Mouse (Mus musculus): ENCODE measurements at regions not wholly inside any gene's neighbourhood (a gene's known extent, or its start where the extent isn't known, plus 50 kb on each side); places are given as distances from the start of the nearest gene placed in this dataset.

DNA sequence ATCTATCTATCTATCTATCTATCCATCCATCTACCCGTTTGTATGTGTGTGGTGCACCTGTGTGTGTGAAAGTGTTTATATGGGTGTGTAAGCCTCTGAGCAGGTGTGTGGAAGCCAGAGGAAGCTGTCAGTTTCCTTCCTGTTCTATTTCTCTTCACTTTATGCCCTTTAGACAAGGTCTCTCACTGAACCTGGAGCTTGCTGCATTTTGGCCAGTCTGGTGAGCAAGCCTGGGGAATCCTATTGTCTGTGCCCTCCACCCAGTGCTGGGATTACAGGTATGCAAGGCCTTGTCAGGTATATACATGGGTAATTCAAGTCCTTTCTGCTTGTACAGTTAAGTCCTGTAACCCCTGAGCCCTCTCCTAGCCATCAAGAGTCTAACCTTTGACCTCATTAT lies 466.6 kb upstream of the 3110018I06Rik start:
- Histone ChIP-seq H3K36me3 (no peaks in the 10 kb centered on the region), H3K4me1 (no peaks in the 10 kb centered on the region), H3K27me3 (replicated peaks) (peaks cover 3% of the 10 kb centered on the region; the same call in 1 of the 2 replicates), H3K9me3 (replicated peaks) (no peaks in the 10 kb centered on the region), H3K27ac (replicated peaks) (no peak overlapping the region), H3K4me2 (no peak overlapping the region), H3K4me3 (replicated peaks) (no peak overlapping the region), H3K9ac (replicated peaks) (no peak overlapping the region)
- no peak for ATAC-seq (ENCODE audit: low FRiP score)
- WGBS = 82% methylated on average over 1 of the region's 1 CpGs

DNA sequence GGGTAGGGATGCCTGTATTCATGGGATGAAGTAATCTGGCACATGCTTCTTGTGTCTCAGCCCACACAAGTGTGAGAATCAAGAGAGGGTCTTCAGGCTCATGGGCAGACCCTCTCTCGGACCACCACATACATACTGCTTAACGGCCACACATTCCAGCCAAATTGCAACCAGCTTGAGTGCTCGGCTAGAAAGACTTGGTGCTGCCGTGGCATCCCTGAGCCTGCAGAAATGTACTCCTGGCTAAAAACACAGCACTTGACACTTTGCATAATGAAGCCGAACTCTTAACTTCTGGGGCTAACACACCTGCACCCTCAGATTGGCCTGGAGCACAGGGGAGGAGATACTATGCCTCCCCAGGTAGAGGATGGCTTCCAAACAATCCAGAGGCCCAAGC lies 461.6 kb upstream of the 3110018I06Rik start:
- H3K27ac ChIP-seq (replicated peaks) = no peak overlapping the region
- 86% methylated on average over 5 of the region's 5 CpGs for WGBS
- peaks cover 8% of the 10 kb centered on the region for H3K4me1 ChIP-seq
- H3K36me3 ChIP-seq = no peaks in the 10 kb centered on the region
- no peak overlapping the region for H3K9ac ChIP-seq (replicated peaks)
- no peaks in the 10 kb centered on the region for H3K9me3 ChIP-seq (replicated peaks)
- no peak overlapping the region for H3K4me3 ChIP-seq (replicated peaks)
- H3K27me3 ChIP-seq (replicated peaks) = 0 out of 2 replicates have a peak, but pooled peaks cover 7% of the 10 kb centered on the region
- H3K4me2 ChIP-seq = no peak overlapping the region
- no peak for ATAC-seq (ENCODE audit: low FRiP score)

DNA sequence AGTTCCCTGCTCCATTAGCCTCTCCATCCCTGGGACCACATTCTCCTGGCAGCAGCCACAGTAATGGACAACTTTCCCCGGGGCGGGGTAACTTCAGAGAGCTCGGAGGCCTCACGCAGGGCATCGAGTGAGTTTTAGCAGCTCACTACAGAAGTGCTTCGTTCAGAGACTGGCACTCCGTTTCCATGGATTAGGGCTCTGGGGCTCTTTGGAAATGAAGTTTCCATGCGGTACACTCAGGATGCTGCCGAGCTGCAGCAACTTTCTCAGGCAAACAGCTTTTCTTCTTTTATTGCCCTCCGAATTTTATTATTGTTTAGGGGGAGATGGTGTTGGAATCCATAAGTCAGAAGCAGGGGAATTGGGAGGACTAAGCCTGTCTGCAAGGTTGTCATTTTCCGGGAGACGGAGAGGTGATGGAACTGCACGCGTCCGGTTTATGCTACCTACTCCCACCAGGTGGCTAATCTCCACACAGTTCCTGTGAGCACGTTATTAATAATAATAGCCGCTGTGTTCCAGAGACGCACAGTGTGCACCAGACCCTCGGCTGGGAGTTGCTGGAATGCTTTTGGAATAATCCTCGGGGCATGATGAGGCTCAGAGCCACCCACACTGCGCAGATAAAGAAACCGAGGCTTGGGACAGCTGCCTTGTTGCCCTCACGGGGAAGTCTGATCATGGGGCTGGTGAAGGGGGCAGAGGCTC lies 460.4 kb upstream of the 3110018I06Rik start:
- H3K9me3 ChIP-seq (replicated peaks) = no peaks in the 10 kb centered on the region
- H3K4me3 ChIP-seq (replicated peaks) = no peak overlapping the region
- no peak for ATAC-seq (ENCODE audit: low FRiP score)
- H3K27ac ChIP-seq (replicated peaks) = no peak overlapping the region
- H3K4me1 ChIP-seq = peaks cover 8% of the 10 kb centered on the region
- 0 out of 2 replicates have a peak, but pooled peaks cover 7% of the 10 kb centered on the region for H3K27me3 ChIP-seq (replicated peaks)
- no peaks in the 10 kb centered on the region for H3K36me3 ChIP-seq
- peak overlapping the region; percentile 40 for H3K4me2 ChIP-seq
- 29% methylated on average over 23 of the region's 23 CpGs for WGBS
- H3K9ac ChIP-seq (replicated peaks) = no peak overlapping the region

DNA sequence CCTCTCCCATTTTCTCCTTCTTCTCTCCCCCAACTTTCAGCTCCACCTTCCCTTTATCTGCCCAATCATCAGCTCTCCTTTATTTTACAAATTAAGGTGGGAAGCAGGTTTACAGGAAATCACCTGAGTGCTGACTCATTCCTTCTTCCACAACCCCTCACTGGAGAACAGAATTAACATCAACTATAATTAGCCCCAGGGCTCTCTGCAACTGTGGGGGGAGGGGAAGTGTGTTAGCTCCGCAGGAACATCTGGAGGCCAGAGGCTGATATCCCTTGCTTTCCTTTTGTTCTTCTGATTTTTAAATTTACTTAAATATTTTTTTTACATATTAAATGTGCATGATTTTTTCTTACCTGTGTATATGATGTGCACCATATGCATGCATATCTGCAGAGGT lies 459.4 kb upstream of the 3110018I06Rik start:
- H3K27ac ChIP-seq (replicated peaks) = no peak overlapping the region
- H3K27me3 ChIP-seq (replicated peaks) = 0 out of 2 replicates have a peak, but pooled peaks cover 7% of the 10 kb centered on the region
- WGBS = 32% methylated on average over 1 of the region's 1 CpGs
- no peak for ATAC-seq (ENCODE audit: low FRiP score)
- H3K4me1 ChIP-seq = peaks cover 8% of the 10 kb centered on the region
- H3K4me3 ChIP-seq (replicated peaks) = no peak overlapping the region
- H3K9me3 ChIP-seq (replicated peaks) = no peaks in the 10 kb centered on the region
- no peaks in the 10 kb centered on the region for H3K36me3 ChIP-seq
- H3K4me2 ChIP-seq = no peak overlapping the region
- H3K9ac ChIP-seq (replicated peaks) = no peak overlapping the region

DNA sequence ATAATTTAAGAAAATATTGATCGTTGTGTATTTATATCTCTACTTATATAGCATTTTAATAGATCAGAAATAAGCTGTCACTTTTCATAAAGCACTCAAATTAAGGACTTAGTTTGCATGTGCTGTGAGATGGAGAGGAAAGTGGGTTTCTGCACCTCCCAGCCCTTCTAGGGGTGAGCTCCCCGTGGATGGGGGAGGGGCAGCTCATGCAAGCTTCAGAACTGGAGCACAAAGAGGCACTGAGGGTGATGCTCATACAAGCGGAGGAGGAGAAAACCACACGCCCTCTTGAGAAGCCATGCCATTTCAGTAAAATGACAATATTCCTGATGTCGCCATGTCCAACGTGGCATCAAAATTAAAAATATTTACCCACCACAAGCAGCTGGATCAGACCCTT lies 452.1 kb upstream of the 3110018I06Rik start:
- no peaks in the 10 kb centered on the region for H3K9me3 ChIP-seq (replicated peaks)
- no peaks in the 10 kb centered on the region for H3K27me3 ChIP-seq (replicated peaks)
- no peak overlapping the region for H3K27ac ChIP-seq (replicated peaks)
- no peak overlapping the region for H3K9ac ChIP-seq (replicated peaks)
- H3K4me1 ChIP-seq = no peaks in the 10 kb centered on the region
- no peaks in the 10 kb centered on the region for H3K36me3 ChIP-seq
- no peak overlapping the region for H3K4me2 ChIP-seq
- WGBS = 71% methylated on average over 6 of the region's 6 CpGs
- no peak for ATAC-seq (ENCODE audit: low FRiP score)
- no peak overlapping the region for H3K4me3 ChIP-seq (replicated peaks)

DNA sequence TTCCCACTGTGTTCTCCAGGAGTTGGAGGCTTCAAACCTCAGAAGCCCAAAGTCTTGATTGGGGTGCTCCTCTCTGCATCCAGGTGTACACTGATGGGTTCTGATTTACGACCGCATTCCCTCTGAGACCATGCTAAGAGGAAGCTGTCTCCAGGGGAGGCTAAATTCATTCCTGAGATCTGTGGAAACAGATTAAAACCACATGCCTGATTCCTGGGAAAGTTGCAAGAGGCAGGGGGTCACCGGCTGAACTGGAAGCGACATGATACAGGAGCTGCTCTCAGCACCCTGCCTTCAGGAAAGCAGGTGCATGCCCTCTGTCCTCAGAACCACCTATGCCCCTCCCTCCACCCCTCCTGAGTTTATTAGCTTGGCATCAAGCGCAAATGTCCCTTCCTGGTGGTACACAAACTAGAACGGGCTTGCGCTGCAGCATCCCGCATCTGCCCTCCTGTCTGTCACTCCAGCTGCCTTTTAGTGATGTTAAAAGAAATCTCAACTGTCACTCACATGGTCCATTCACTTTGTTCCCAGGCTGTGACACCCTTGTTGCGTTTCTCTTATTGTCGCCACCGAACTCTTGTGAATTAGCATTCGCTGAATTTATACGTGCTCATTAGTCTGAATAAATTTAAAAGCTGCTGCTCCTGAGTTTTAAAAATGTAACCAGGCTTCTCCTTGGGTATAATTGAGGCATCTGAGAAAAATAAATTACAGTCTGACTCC lies 446.3 kb upstream of the 3110018I06Rik start:
- Histone ChIP-seq H3K27ac (replicated peaks) (no peak overlapping the region), H3K9ac (replicated peaks) (no peak overlapping the region), H3K9me3 (replicated peaks) (no peaks in the 10 kb centered on the region), H3K4me2 (no peak overlapping the region), H3K4me1 (peaks cover 6% of the 10 kb centered on the region), H3K27me3 (replicated peaks) (no peaks in the 10 kb centered on the region), H3K36me3 (no peaks in the 10 kb centered on the region), H3K4me3 (replicated peaks) (no peak overlapping the region)
- 58% methylated on average over 13 of the region's 13 CpGs for WGBS
- no peak for ATAC-seq (ENCODE audit: low FRiP score)

DNA sequence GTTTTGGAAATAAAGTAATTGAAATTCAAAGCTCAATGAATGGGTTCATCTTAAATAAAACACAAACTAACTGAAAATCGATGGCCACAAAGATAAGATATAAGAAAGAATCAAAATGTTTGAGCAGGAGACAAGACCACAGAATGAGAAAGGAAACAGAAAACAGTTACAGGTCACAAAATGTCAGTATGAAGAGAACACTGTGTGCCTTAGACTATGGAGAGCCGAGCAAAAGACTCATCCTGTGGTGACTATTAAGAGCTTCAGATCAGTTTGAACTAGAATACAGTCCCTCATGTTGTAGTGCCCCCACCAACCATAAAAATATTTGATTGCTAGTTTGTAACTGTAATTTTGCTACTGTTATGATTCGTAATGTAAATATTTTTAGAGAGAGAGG lies 441.9 kb upstream of the 3110018I06Rik start:
- H3K27me3 ChIP-seq (replicated peaks) = no peaks in the 10 kb centered on the region
- H3K9me3 ChIP-seq (replicated peaks) = no peaks in the 10 kb centered on the region
- ATAC-seq (ENCODE audit: low FRiP score) = no peak
- H3K9ac ChIP-seq (replicated peaks) = no peak overlapping the region
- 88% methylated on average over 3 of the region's 3 CpGs for WGBS
- H3K27ac ChIP-seq (replicated peaks) = no peak overlapping the region
- no peaks in the 10 kb centered on the region for H3K36me3 ChIP-seq
- no peak overlapping the region for H3K4me2 ChIP-seq
- H3K4me1 ChIP-seq = peaks cover 10% of the 10 kb centered on the region
- H3K4me3 ChIP-seq (replicated peaks) = no peak overlapping the region

DNA sequence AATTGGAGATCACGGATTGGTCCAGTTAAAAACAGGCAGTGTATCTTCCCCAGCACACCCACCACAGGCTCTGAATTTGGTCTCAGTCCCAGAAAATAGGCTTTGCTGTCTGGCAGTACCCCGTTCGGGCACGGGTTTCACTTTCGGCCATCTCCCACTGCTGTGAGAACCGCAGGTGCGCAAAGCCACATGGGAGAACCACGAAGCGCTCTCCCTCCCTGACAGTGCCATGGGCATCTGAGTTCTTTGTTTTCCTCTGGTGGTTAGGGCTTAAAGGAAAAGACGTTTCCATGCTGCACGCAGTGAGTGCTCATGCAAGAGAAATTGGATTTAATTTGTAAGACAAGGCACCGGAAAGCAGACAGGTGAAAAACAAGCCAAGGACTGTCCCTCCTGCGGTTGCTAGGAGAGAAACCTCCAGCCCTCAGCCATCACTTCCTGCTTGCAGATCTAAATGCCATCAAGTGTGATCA lies 441.3 kb upstream of the 3110018I06Rik start:
- WGBS = 62% methylated on average over 13 of the region's 13 CpGs
- no peaks in the 10 kb centered on the region for H3K27me3 ChIP-seq (replicated peaks)
- no peak for ATAC-seq (ENCODE audit: low FRiP score)
- H3K4me3 ChIP-seq (replicated peaks) = no peak overlapping the region
- no peak overlapping the region for H3K9ac ChIP-seq (replicated peaks)
- H3K36me3 ChIP-seq = no peaks in the 10 kb centered on the region
- H3K4me1 ChIP-seq = peaks cover 9% of the 10 kb centered on the region
- no peaks in the 10 kb centered on the region for H3K9me3 ChIP-seq (replicated peaks)
- H3K4me2 ChIP-seq = peak overlapping the region; percentile 15; the same call in 1 of the 2 replicates
- H3K27ac ChIP-seq (replicated peaks) = no peak overlapping the region

DNA sequence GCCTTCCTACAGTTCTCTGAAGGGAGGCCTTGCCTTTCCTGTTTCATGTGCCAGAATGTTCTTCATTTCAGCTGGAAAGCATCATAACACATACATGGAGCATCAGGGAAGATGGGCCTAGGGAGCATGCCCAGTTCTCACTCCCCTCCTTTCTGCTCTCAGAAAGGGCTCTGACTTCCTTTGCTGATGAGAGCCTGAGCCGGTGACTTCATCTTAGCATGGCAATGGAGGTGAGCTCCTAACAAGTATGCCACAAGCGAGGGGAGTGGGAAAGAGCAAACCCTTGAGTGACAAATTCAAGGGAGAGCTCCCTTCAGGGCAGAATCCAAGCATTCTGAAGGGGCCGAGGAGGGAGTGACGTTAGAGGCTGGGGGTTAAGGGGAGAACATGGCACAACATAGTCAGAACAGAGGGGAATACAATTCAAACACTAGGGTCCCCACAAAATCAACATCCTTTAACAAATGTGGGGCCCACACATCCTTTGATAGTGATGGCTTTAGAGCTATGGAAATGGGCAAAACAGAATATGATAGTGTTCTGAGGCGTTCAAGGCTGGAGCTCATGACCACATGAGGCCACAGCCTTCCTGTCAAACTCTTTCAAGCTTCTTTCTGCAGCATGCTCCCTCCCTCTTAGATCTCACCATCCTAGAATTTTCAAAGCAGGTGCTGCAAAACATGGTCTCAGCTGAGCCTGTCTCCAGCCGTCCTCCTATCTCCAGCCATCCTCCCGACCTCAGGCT lies 437.4 kb upstream of the 3110018I06Rik start:
- peaks cover 7% of the 10 kb centered on the region; the same call in 1 of the 2 replicates for H3K4me1 ChIP-seq
- no peak overlapping the region for H3K4me3 ChIP-seq (replicated peaks)
- no peak overlapping the region for H3K9ac ChIP-seq (replicated peaks)
- H3K27ac ChIP-seq (replicated peaks) = no peak overlapping the region
- no peaks in the 10 kb centered on the region for H3K9me3 ChIP-seq (replicated peaks)
- no peaks in the 10 kb centered on the region for H3K36me3 ChIP-seq
- H3K4me2 ChIP-seq = no peak overlapping the region
- no peak for ATAC-seq (ENCODE audit: low FRiP score)
- WGBS = 87% methylated on average over 7 of the region's 7 CpGs
- H3K27me3 ChIP-seq (replicated peaks) = no peaks in the 10 kb centered on the region

DNA sequence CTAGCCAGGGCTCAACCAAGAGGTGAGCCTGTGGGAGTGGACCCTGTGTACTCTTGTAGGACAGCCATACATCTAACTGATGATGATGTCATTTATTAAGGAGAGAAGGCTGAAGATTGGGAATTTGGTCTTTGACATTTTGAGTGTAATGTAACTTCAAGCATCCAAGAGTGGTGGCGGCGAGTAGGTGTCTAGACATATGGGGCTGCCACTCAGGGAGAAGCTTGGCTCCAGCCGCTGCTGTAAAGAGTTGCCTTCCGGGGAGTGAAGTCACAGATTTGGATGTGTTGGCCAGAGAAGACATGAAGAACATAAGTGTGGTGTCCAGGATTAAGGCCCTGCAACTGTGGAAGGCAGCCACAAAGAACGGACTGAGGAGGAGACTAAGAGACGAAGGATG lies 436.3 kb upstream of the 3110018I06Rik start:
- Histone ChIP-seq H3K27me3 (replicated peaks) (no peaks in the 10 kb centered on the region), H3K4me2 (no peak overlapping the region), H3K4me1 (peaks cover 4% of the 10 kb centered on the region; the same call in 1 of the 2 replicates), H3K4me3 (replicated peaks) (no peak overlapping the region), H3K9ac (replicated peaks) (no peak overlapping the region), H3K36me3 (no peaks in the 10 kb centered on the region), H3K9me3 (replicated peaks) (no peaks in the 10 kb centered on the region), H3K27ac (replicated peaks) (no peak overlapping the region)
- 92% methylated on average over 6 of the region's 6 CpGs for WGBS
- no peak for ATAC-seq (ENCODE audit: low FRiP score)

DNA sequence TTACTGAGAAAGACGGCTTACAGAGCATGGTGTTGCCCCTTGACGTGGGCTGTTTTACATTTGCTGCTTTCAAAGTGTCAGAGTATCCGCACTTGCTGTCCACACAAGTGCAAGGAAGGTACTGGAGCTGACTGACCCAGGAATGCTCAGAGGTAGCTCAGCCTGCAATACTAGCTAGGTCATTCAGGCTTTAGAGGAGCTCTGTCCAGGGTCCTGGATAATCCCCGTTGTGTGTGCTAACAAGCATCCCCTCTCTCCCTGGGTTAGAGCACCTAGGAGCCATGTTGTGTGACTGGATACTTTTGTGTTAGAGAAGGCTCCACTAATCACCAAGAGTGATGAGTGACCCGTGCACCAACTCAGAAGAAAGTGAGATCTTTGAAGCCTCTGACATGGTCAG lies 431.9 kb upstream of the 3110018I06Rik start:
- Histone ChIP-seq H3K36me3 (no peaks in the 10 kb centered on the region), H3K4me2 (no peak overlapping the region), H3K4me3 (replicated peaks) (no peak overlapping the region), H3K4me1 (no peaks in the 10 kb centered on the region), H3K9me3 (replicated peaks) (no peaks in the 10 kb centered on the region), H3K9ac (replicated peaks) (no peak overlapping the region), H3K27ac (replicated peaks) (no peak overlapping the region), H3K27me3 (replicated peaks) (no peaks in the 10 kb centered on the region)
- WGBS = 51% methylated on average over 5 of the region's 5 CpGs
- no peak for ATAC-seq (ENCODE audit: low FRiP score)

Data from neural tube, embryonic 15.5 days (tissue).